Mouse (Mus musculus) cerebellum, postnatal 4 days (tissue): ENCODE measurements around the gene Hnrnpab.
"Not testable (repeated sequence)": the region's sequence is repeated elsewhere in the genome, so short reads cannot be mapped to it uniquely, and the experiment has no call there.

Experiments
- DNase-seq, 2 experiments: peaks; one replicate each; pipeline ENCODE4 v3.0.0; 2022; ENCODE audit warnings: low spot score in 2 of 2, mixed read lengths in 1 of 2

The Hnrnpab gene

DNA sequence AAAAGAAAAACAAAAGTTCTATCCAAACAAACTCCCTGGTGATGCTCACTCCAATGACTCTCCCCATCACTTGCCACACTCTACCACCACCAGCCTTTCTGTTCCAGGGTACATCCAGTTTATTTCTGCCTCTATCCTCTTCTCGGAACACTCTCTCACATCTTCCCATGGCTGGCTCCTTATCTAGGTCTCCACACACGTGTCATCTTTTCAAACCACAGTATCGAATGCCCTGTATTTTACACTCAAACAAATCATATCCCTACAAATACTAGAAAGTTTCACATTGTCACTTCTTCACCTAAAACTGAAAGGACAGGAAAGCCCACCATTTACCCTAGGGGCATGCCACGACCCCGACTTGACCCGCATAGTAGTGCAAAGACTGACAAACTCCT, 28.5 kb upstream of the Hnrnpab start:
- no peak for DNase-seq

DNA sequence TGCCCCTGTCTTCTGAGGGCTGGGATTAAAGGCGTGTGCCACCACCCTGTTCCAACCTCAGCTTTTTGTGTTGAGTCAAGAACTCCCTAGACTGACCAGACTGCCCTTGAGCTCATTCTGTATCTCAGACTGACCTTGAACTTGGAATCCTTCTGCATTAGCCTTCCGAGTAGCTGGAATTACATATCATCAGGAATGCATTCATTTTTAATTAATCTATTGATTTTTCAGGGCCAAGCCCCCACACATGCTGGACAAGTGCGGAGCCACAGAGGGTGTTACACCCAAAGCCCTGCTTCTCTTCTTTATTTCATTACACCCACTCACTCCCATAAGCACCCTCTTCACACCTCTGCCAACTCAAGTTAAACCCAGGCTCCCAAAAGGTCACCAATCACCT, 27.1 kb upstream of the Hnrnpab start:
- no peak for DNase-seq

DNA sequence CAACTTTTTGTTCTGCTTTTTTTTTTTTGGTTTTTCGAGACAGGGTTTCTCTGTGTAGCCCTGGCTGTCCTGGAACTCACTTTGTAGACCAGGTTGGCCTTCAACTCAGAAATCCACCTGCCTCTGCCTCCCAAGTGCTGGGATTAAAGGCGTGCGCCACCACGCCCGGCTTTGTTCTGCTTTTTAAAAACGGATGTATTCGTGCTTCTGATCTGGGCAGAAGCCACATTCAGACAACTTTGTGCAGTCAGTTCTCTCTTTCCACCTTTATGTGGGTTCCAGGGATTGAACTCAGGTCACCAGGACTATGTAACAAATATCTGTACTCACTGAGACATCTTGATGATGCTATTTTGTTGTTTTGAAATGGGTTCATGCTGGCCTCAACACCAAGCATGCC, 26.6 kb upstream of the Hnrnpab start:
- not testable (repeated sequence) for DNase-seq

- no peak for DNase-seq
Measured at GRCm38 (mm10) chr11:51632130-51632753, 25.6 kb upstream of the Hnrnpab start.

- no peak for DNase-seq
Measured at GRCm38 (mm10) chr11:51629651-51630314, 23.1 kb upstream of the Hnrnpab start.

- DNase-seq = no peak
Measured at GRCm38 (mm10) chr11:51627907-51628306, 21.3 kb upstream of the Hnrnpab start.

GRCm38 (mm10) chr11:51627425-51627824, 20.8 kb upstream of the Hnrnpab start:
- DNase-seq = no peak

GRCm38 (mm10) chr11:51625187-51625820, 18.7 kb upstream of the Hnrnpab start:
- DNase-seq = no peak

DNA sequence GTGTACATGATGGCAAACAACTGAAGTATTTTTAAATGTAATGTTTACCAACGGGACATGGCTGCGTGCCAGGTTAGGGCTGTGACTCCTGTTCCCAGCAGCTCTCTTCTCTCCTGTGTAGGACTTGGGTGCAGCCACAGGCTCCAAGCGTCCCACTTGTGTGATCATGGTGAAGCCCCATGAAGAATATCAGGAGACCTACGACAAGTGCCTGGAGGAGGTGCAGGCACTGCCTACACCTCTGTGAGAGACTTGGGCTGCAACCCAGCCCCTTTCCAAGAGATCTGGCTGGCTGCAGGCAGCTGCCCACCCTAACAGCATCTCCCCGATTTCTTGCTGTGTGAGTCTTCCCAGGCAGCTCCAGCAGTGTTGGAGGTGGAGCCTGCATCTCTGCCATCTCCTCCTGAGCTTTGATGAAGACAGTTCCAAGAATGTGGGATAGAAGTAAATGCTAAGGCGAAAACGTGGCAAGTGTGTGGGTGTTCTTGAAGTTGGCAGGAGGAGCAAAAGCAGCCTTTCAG, 16.4 kb upstream of the Hnrnpab start:
- DNase-seq = no peak

DNA sequence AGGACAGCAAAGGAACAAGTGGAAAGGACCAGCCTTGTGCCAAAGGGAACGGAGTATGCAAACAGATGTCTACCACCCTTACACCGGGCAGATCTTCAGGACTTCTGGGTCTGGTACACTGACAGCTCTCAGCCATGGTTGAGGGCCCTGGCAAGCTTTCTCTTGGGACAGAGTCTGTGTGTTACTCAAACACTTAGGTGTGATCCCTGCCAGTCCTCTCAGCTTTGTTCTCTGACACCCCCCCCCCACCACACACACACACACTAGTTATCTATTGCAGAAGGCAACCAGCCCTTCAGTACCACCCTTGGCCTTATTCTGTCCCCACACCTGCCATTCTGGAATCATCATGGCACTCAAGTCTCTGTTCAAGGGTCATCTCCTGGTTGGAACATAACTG, 15.1 kb upstream of the Hnrnpab start:
- DNase-seq = no peak

DNA sequence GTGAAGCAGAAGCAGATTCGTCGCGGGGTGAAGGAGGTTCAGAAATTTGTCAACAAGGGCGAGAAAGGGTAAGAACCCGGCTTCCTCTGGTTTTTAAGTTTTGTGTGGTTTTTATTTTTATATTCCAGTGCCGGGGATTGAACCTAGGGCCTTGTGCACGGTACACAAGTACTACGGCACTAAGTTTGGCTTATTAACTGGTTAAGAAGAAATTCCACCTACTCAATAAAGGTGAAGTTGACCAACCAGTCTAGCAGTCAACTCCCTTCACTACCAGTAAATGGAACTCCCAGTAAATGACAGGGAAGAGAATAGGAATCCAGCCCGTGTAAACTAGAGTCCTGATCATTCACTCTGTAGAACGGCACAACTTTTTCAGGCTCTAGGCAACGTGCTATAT, 13.4 kb upstream of the Hnrnpab start:
- no peak for DNase-seq

- peak; percentile 80 to 93 for DNase-seq
Measured at GRCm38 (mm10) chr11:51619409-51620060, 12.9 kb upstream of the Hnrnpab start, which contains the start of gene Nhp2. Gene Nhp2, plus strand, starts transcription at chr11:51619735.

- DNase-seq = no peak
Measured at GRCm38 (mm10) chr11:51618894-51619408, 12.3 kb upstream of the Hnrnpab start.

GRCm38 (mm10) chr11:51617693-51618092, 11.0 kb upstream of the Hnrnpab start:
- peak in 1 of 2 experiments; percentile 70 for DNase-seq

- DNase-seq = not testable (repeated sequence)
Measured at GRCm38 (mm10) chr11:51616113-51616512, 9.5 kb upstream of the Hnrnpab start.

DNA sequence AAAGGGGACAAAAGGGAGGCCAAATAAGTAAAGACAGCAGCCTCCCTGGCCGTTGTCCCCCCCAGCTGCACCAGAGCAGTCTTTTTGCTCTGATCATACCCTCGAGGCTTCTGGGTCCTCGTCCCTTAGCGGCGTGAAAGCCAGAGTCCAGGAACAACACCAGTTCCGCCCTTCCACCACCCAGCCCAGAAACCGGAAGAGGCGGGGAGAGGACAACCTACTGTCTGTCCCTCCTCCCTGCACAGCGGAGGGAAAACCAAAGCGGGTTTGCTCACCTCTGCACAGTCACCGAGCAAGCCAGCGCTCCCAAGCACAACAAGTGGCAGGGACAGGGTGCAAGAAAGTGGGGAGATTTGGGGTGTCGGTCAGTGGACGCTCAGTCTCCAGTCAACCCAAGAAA, 9.0 kb upstream of the Hnrnpab start:
- no peak for DNase-seq

GRCm38 (mm10) chr11:51615129-51615528, 8.5 kb upstream of the Hnrnpab start:
- no peak for DNase-seq

- no peak for DNase-seq
Measured at GRCm38 (mm10) chr11:51614256-51614655, 7.6 kb upstream of the Hnrnpab start.

GRCm38 (mm10) chr11:51609940-51610339, 3.3 kb upstream of the Hnrnpab start:
- not testable (repeated sequence) for DNase-seq

DNA sequence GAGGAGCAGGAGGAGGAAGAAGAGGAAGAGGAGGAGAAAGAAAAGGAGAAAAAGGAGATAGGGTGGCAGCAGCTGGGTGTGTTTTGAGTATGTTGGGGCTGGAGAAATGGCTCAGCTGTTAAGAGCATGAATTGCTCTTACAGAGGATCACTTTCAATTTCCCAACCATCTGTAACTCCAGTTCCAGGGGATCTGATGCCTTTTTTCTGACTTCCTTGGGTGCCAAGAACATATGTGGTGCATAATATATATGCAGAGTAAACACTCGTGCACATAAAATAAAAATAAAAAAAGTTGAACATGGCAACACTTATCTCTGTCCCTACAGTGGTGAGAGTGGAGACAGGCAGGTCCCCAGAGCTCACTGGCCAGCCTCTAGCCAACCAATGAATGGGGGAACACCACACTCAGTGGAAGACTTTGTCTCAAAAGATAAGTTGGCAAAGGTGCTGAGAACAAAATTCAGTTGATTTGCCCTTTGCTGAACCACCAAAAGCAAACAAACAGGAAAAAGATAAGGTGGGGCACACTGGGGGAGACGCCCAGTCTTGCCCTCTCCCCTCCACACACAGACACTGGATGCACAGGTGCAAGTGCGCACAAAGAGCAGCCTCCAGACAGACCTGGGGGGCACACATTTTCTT, 2.7 kb upstream of the Hnrnpab start:
- DNase-seq = no peak

DNA sequence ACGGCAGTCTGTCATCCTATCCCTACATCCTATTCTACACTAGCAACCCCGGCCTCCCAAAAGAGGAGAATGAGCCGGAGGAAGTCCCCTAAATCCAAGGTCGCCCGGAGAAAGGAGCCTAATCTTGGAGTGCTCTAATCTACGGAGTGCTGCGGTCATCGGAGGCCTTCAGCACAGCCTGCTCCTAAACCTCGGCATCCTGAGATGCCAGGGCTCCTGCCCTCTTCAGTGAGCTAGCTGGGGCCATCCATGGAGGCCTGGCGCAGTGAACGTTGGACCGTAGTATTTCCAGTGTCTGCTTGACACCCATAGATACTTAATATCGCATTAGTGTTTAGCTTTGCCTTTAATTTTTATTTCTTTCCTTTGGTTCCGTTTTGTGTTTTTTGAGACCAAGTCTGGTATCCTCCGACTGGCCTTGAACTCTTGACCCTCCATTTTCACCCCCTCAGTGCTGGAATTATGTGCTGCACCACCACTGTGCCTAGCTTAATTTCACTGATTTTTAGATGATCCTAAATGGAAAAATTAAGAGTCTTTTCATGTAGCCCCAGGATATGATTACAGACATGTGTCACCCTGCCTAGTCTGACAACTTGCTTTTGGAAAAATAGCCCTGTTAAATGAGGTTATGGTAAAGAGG, 570 bp upstream of the Hnrnpab start:
- DNase-seq = no peak
